Mouse (Mus musculus): ENCODE results near the gene Cog7.

Gene Cog7

DNA sequence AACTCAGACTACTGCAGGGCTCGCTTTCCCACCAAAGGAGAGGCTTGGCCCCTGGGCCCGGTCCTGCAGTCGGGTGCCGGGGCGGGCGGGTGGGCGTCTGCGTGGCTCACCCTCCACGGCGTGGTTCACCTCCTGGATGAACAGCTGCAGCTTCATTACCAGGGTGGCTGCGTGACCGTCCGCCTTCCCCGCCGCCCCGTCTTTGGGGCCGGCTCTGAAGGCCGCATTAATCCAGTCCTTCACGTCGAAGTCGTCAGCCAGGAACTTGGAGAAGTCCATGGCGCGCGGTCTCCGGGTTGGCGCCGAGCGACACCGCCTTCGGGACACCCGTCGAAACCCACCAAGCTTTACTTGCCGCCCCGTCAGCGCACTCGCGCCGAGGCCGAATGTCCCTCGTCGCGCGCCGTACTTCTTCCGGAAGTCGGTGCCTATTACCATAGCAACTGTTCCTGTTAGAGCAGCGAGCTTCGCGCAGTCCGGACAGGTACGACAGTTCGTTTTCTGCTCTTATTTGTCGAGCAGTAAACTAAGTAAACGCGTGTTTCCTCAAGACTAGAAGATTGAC is at the start of gene Cog7:
Cog7 (minus strand) TSS at position 405 of the 565 bp plus-strand sequence.
- DNase-seq (ENCODE audit: low spot score in 2 of 2) = peak; percentile 82 to 90

- DNase-seq (ENCODE audit: low spot score in 2 of 2) = no peak
These were observed 40.6 kb upstream of the Cog7 start for GRCm38 (mm10) chr7:122022131-122022530.

DNA sequence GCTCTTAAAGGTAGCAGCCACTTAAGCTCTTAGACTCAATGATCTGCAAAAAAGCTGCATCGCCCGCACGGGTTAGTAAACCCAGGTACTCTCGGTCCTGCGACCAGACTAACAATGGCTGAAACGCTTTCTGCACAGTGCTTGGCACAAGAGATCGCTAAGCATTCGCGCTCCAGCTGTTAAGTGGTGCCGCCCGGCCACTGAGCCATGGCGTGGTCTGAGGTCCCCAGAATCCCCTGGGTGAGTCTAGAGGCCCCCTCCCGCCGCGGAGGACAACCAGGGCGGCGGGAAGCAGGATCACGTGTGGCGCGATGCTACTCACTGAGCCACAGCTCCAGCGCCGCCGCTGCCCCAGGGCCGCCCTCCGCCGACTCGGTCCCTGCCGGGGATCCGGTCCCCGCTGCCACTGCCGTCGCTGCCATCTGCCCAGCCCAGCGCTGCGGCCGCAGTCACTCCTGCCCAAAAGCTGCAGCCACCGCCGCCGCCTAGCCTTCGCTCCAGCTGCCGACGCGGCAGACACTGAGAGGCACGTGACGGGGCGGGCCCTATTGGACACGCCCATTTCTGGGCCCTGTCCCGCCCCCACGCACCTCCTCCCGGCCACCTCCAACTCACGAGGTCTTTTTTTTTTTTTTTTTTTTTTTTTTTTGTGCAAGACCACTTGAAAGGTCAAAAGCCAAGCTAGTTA is 39.3 kb upstream of the Cog7 start, which contains the start of gene Gga2:
Gga2 (minus strand) TSS at position 556 of the 688 bp plus-strand sequence.
- DNase-seq (ENCODE audit: low spot score in 2 of 2) = peak; percentile 76 to 85

DNA sequence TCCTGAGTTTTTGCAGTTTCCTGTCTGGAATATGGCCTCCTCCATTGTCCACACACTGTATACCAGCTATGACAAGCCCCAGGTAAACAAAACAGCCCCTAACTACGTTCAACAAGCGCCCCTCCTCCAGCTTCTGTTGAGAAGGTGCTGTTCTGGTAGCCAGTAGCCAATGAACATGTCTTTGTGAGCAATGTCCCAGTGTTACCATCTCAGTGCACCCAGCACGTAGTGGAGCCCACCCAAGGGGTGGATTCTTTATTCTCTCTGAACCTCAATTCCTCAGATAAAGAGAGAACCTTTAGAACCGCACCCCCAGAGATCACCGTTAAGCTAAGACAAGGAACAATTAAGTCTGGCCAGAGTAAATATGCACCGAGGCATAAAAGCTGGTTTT is 38.8 kb upstream of the Cog7 start:
- no peak for DNase-seq (ENCODE audit: low spot score in 2 of 2)

DNA sequence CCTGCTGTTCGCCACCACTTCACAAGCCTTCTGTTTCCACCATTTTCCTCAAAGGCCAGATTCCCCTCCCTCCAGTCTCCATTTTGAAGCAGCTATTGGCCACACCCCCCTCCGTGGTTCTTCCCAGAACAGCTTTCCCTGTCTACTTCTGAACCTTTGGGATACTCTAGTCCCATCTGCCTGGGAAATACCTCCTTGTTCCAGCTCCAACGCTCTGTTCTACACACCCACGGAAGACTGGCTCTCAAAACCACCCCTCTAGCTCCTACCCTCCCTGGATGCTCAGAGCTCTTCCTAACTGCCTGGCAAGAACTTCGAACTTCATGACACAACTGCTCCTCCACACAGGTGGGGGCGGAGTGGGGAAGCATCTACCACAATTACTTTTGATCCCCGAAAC is 37.5 kb upstream of the Cog7 start:
- no peak for DNase-seq (ENCODE audit: low spot score in 2 of 2)

DNA sequence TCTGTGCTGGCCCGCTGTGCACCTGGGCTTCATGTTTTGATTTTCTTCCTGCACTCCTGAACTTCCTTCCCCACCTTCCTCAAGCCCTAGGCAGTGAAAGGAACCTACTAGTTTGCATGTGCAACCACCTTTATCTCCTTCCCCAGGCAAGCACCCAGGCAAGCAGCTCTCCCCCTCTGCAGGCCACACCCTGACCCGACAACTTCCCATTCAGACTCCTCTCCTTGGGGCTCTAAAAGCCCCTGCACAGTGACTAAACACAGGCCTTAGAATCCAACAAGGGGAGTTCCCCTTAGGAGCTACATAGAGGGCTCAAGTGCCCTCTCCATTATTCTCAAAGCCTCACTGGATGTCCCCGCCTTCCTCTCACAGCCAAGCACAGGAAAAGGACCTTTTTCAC is 36.7 kb upstream of the Cog7 start:
- peak; percentile 20 to 35 for DNase-seq (ENCODE audit: low spot score in 2 of 2)

DNA sequence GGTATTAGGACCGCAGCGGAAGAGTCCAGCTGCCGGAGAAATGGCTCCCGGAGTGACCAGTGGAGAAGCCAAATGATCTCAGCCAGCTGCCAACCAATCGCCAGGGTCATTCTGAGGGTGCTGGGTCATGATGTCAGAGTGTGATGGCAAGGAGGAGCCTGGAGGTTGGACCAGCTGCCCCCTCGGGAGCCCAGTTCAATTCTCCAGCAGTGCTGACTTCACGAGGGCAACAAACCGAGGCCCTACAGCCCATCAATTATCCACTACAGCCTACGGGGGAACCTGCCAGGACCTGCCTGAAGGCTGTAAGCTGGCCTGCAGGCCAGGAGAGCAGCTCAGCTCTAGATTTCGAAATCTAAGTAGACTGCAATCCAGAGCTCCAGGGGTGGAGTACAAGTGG is 34.2 kb upstream of the Cog7 start:
- no peak for DNase-seq (ENCODE audit: low spot score in 2 of 2)

GRCm38 (mm10) chr7:122015105-122015504 is 33.6 kb upstream of the Cog7 start:
- DNase-seq (ENCODE audit: low spot score in 2 of 2) = no peak

DNA sequence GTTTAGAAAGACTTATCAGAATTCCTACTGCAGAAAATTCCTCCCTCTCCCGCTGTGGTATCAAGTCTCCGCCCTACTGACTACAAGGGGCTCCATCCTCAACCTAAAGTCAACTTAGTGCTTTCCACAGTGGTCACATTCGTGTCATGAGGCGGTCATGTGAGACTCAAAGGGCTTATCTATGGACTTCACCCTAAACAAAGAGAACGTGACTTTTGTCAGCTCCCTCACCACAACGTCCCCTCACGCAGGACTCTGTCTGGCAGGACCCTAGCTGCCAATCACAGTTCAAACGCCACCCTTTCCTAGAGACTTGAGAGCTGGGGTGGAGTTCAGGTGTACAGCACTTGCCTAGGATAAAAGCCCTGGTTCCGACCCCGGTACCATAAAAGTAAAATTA is 31.4 kb upstream of the Cog7 start:
- no peak for DNase-seq (ENCODE audit: low spot score in 2 of 2)

DNA sequence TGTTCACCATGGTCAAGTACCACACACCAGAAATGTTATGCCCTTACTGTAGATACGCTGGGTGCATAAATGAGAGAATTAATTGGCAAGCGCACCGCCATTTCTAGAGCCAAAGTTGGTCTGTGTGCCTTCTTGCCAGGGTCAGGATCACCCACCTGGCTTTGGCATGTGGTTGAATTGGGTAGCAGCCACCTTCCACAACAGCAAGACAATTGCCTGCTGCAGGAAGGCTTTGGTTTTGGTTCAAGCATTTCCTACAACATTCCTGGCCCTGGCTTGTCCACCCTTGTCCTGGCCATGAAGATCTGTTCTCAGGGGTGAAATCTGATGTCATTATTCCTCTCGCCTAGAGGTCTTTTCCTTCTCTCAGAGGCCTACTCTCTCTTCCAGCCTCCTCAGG is 30.9 kb upstream of the Cog7 start:
- DNase-seq (ENCODE audit: low spot score in 2 of 2) = no peak

- no peak for DNase-seq (ENCODE audit: low spot score in 2 of 2)
These were observed 18.9 kb upstream of the Cog7 start for GRCm38 (mm10) chr7:122000396-122000795.

GRCm38 (mm10) chr7:121995961-121996360 is 14.4 kb upstream of the Cog7 start:
- DNase-seq (ENCODE audit: low spot score in 2 of 2) = no peak

- peak in 1 of 2 experiments; percentile 45 for DNase-seq (ENCODE audit: low spot score in 2 of 2)
These were observed 6.5 kb downstream of the Cog7 start for GRCm38 (mm10) chr7:121975031-121975430.

DNA sequence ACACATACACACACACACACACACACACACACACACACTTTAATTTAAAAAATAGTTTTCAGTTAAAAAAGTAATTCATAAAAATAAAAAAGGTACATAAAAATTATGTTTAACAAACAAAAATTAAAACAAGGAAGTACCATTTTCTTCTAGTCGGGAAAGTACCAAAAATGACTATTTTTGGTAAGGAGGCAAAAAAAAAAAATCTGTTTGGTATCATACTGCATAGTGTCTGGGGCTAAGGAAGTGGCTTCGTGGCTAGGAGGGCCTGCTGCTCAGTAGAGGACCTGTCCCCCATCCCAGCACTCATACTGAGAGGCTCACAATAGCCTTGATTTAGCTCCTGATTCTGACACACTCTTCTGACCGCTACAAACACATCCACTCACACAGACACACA is 9.8 kb downstream of the Cog7 start:
- DNase-seq (ENCODE audit: low spot score in 2 of 2) = no peak

GRCm38 (mm10) chr7:121970250-121970649 is 11.3 kb downstream of the Cog7 start:
- DNase-seq (ENCODE audit: low spot score in 2 of 2) = no peak

DNA sequence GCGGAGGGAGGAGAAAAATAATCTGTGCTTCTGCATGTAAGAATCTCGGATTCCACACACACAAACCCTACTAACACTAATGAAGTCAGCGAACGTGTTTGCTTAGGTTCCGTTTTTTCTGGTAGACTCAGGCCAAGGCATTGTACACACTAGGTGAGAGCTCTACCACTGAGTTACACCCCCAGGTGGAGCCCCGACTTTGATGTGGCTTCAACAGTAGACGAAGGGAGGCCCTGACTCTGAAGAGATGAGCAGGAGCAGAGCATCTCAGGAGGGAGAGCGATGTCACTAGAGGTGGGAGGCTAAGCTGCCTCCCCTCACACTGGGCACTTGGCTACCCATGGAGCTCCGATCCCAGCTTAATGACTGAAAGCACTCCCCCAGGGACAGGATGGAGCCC is 12.7 kb downstream of the Cog7 start:
- no peak for DNase-seq (ENCODE audit: low spot score in 2 of 2)

DNA sequence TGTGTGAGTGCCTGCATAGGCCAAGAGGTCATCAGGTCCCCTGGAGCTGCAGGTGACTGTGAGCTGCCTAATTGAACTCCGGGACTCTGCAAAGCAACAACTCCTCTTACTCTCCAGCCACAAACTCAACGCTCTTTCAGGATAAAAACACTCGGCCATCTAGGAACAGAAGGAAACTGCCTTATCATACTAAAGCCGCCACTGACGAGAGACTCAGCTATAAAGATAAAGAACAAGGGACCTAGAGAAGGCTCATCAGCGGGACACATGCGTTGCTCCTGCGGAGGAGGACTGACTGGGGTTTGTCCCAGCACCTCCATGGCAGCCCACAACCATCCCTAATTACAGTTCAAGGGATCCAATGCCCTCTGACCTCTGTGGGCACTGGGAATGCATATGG is 13.3 kb downstream of the Cog7 start:
- no peak for DNase-seq (ENCODE audit: low spot score in 2 of 2)

DNA sequence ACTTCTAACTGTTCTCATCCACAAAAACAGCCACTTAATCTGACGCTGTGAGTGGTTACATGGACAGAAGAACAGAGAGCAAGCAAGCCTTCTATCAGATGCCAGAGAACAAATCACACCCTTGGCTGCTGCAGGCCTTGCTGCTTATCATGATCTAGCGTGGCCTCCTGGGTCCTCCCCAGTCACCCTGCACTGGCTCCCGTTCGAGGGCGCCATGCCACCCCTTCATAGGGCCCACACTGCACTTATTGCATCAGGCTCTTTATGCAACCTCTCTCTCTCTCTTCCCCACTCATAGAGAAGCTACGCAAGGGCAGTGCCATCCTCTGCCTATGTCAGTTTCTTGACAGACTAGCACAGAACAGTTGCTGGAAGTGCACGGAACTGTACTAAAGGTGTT is 15.3 kb downstream of the Cog7 start:
- no peak for DNase-seq (ENCODE audit: low spot score in 2 of 2)

DNA sequence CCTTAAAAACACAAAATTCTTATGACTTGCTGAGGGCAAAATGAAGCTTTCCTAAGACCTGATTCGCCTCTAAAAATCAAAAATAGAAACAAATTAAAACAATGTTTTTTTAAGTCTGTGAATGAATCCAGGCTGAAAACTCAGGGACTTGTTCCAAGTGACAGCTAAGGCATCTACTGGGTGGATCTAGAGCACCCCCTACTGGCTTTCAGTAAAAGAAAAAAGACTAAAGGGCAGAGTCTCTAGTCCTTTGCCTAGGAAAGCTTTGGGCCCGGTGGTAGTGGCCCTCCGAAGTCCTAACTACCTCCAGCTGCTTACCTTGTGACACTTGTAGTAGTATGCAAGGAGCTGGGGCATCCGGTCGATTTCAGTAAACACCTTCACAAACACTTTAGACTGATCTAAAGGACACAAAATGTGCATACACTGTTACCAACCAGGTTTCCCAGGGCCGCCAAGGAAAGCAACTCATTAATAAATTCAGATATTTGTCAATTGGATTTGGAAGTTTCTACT is 17.6 kb downstream of the Cog7 start:
- DNase-seq (ENCODE audit: low spot score in 2 of 2) = no peak

GRCm38 (mm10) chr7:121962571-121962959 is 18.9 kb downstream of the Cog7 start:
- DNase-seq (ENCODE audit: low spot score in 2 of 2) = no peak

DNA sequence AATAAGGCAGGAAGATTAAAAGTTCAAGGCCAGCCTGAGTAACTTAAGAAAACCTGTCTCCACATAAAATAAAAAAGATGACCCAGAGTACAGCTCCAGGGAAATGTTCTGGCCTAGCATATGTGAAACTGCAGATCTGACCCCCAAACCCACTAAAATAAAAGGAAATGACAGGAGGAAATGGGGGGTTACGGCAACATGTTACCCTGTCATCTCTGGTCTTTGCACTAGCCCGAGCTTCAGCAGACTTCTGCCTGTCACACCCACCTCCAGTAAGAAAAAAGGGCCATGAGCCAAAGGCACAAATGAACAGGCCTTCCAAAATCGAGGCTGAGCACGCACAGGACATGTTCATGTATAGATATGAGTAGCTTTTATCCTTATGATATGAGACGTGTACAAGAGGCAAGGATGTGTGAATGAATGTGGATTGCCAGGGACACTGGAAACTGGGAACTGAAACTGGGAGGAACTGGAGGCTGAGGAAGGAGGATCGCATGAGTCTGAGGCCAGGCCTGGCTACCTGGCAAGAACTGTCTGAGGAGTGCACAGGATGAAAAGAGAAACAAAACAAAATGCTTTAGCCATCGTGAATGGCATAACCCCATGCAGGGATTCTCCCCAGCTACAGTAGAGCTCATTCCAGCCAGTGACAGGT is 19.5 kb downstream of the Cog7 start:
- DNase-seq (ENCODE audit: low spot score in 2 of 2) = no peak

DNA sequence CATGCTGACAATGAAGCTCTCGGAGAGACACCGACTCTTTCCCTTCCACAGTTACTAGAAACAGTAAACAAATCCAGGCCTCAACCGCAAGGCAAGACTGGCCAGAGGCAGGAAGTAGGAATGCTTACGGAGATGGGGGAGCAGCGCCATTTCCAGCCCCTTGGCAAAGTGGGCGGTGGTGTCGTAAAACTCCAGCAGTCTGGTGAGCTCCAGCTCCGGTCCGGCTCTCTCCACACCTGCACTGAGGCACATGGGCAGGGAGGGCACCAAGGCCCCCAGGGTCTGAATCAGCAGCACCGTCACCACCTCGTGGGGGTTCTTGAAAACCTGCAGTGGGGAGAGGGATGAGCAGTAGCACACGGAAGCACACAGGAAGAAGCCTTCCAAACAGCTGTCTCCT is 25.7 kb downstream of the Cog7 start:
- no peak for DNase-seq (ENCODE audit: low spot score in 2 of 2)

All from spleen, postnatal 14 days (tissue).